ENCODE assay signal across 16 mouse cellular contexts in the genomic region with DNA sequence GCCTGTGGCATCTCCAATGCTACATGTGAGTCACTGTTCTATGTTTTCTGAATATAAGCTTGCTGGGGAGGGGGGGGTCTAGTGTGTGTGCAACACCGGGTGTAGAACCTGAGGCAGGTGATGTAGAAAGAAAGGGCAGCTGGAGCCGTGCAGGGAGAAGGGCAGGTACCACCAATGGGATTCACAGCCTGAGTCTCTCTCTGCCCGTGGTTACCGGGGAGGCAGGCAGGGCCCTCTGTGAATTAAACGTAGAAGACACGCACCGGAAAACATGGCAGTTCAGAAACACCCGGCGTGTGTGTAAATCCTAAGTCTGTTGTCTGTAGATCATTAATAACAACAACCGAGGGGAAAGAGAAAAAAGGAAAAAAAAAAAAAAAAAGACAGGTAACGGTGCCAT. TPM values are rescaled to one million over a fixed set of nuclear protein-coding genes. Genes with fewer than 3 reads are reported as not detected.
DNase-seq lines count a peak whose midpoint lies in the region; ATAC-seq and TF ChIP-seq lines count a peak whose summit lies in the region.
"Had no signal": no experiment of that assay in that cellular context is flagged by ENCODE, and none has a peak within 500 bp of the region (broad histone marks: within the 10 kb centered on the region; RNA-seq: fewer than 3 reads in every experiment).

No protein-coding gene starts in this region.

- H3K9me3 ChIP-seq in forebrain, embryonic 14.5 days (replicated peaks; ENCODE audit: control insufficient read depth, low read length): no peaks in the 10 kb centered on the region
- no peaks in the 10 kb centered on the region for H3K9me3 ChIP-seq in midbrain, embryonic 16.5 days (replicated peaks; ENCODE audit: control insufficient read depth, low read length, poor library complexity, severe bottlenecking)
- H3K9me3 ChIP-seq in heart, embryonic 11.5 days (replicated peaks; ENCODE audit: control insufficient read depth, low read length): no peaks in the 10 kb centered on the region
- H3K9me3 ChIP-seq: heart, embryonic 13.5 days had no signal

- WGBS in forebrain, embryonic 14.5 days: 42% methylated on average over 11 of the region's 11 CpGs
- WGBS in midbrain, embryonic 16.5 days: 46% methylated on average over 11 of the region's 11 CpGs
- 86% methylated on average over 11 of the region's 11 CpGs for WGBS in heart, embryonic 11.5 days (ENCODE audit: insufficient replicate concordance)

- H3K36me3 ChIP-seq in forebrain, embryonic 14.5 days (ENCODE audit: control insufficient read depth, insufficient read depth, low read length): peaks cover 22% of the 10 kb centered on the region
- H3K36me3 ChIP-seq in midbrain, embryonic 16.5 days (ENCODE audit: control insufficient read depth, insufficient read depth, low read length): no peaks in the 10 kb centered on the region
- H3K36me3 ChIP-seq in heart, embryonic 11.5 days (ENCODE audit: control insufficient read depth, insufficient read depth, low read length): no peaks in the 10 kb centered on the region
- H3K36me3 ChIP-seq: heart, embryonic 13.5 days had no signal

- peak overlapping the region; percentile 57 for H3K9ac ChIP-seq in forebrain, embryonic 14.5 days (ENCODE audit: low read length)
- no peak overlapping the region for H3K9ac ChIP-seq in midbrain, embryonic 16.5 days (ENCODE audit: low read depth, low read length)
- H3K9ac ChIP-seq in heart, embryonic 11.5 days (ENCODE audit: low read depth, low read length): no peak overlapping the region
- H3K9ac ChIP-seq: heart, embryonic 13.5 days; liver, embryonic 14.5 days had no signal

- H3K4me1 ChIP-seq in forebrain, embryonic 14.5 days (ENCODE audit: control insufficient read depth, insufficient read depth, low read length): peaks cover 58% of the 10 kb centered on the region
- H3K4me1 ChIP-seq in midbrain, embryonic 16.5 days (ENCODE audit: control insufficient read depth, insufficient read depth, low read length): peaks cover 50% of the 10 kb centered on the region
- H3K4me1 ChIP-seq in heart, embryonic 11.5 days (ENCODE audit: control insufficient read depth, insufficient read depth, low read length): no peaks in the 10 kb centered on the region
- H3K4me1 ChIP-seq: heart, embryonic 13.5 days had no signal

- no peak overlapping the region for H3K4me3 ChIP-seq in left cerebral cortex, adult 2 months
- H3K4me3 ChIP-seq in forebrain, embryonic 14.5 days (ENCODE audit: low read depth, low read length): peak overlapping the region; percentile 12
- no peak overlapping the region for H3K4me3 ChIP-seq in midbrain, embryonic 16.5 days (ENCODE audit: low read depth, low read length)
- no peak overlapping the region for H3K4me3 ChIP-seq in heart, embryonic 11.5 days (ENCODE audit: low read depth, low read length)
- H3K4me3 ChIP-seq: gastrocnemius, adult 2 months; heart, embryonic 13.5 days had no signal

- no peak for TF ChIP-seq CTCF in left cerebral cortex, adult 2 months (IDR thresholded peaks at IDR 0.05)

- no peaks in the 10 kb centered on the region for H3K27me3 ChIP-seq in forebrain, embryonic 14.5 days (replicated peaks; ENCODE audit: control insufficient read depth, insufficient read depth, low read length)
- H3K27me3 ChIP-seq in midbrain, embryonic 16.5 days (ENCODE audit: control insufficient read depth, insufficient read depth, low read depth, low read length): no peaks in the 10 kb centered on the region
- H3K27me3 ChIP-seq in heart, embryonic 11.5 days (ENCODE audit: control insufficient read depth, insufficient read depth, low read length): peaks cover 13% of the 10 kb centered on the region

- DNase-seq in left cerebral cortex, adult 2 months (ENCODE audit: extremely low spot score in 1 of 2, low spot score in 2 of 2): no peak
- DNase-seq in left cerebral cortex, postnatal 25 days (ENCODE audit: low spot score in 2 of 2): no peak
- peak; percentile 54 for DNase-seq in T-cell, adult 2 months (ENCODE audit: low spot score)
- no peak for DNase-seq in forebrain, embryonic 14.5 days (ENCODE audit: low spot score)
- DNase-seq in lung, adult 18-20 months: no peak
- DNase-seq: cerebellum, adult 8-10 months; gastrocnemius, adult 2 months; kidney, adult 9 months; layer of hippocampus, adult 9-11 months; lung, postnatal 14 days; right cerebral cortex, postnatal 14 days; thymus, adult 2 months had no signal

- no peak for ATAC-seq in forebrain, embryonic 14.5 days
- ATAC-seq in midbrain, embryonic 16.5 days: no peak
- no peak for ATAC-seq in heart, embryonic 11.5 days (replicated peaks; ENCODE audit: insufficient number of reproducible peaks, low FRiP score, low TSS enrichment)

- peak overlapping the region; percentile 65 for H3K4me2 ChIP-seq in forebrain, embryonic 14.5 days (ENCODE audit: low read length)
- H3K4me2 ChIP-seq in midbrain, embryonic 16.5 days (ENCODE audit: low read length): peak overlapping the region; percentile 36
- no peak overlapping the region for H3K4me2 ChIP-seq in heart, embryonic 11.5 days
- H3K4me2 ChIP-seq: heart, embryonic 13.5 days had no signal

- H3K27ac ChIP-seq in left cerebral cortex, adult 2 months: peak overlapping the region; percentile 25; the same call in 1 of the 2 replicates
- H3K27ac ChIP-seq in forebrain, embryonic 14.5 days (ENCODE audit: low read depth, low read length): peak overlapping the region; percentile 68
- peak overlapping the region; percentile 14; the same call in 1 of the 2 replicates for H3K27ac ChIP-seq in midbrain, embryonic 16.5 days (ENCODE audit: low read length)
- H3K27ac ChIP-seq in heart, embryonic 11.5 days (ENCODE audit: low read depth, low read length): no peak overlapping the region
- H3K27ac ChIP-seq: gastrocnemius, adult 2 months; heart, embryonic 13.5 days; liver, embryonic 14.5 days had no signal

- intact Hi-C loops in left cerebral cortex, adult 2 months (cut with DNase I): no loop called here
- intact Hi-C loops in left cerebral cortex, postnatal 25 days (cut with DNase I): loop anchor here (10.0 kb wide), 3 partner anchors 896 to 1716 kb away; no protein-coding TSS in a partner anchor

RNA-seq across cellular contexts. Expression of a gene that starts 12.2 kb away (rescaled TPM):
- 10 to 100 TPM; 57.8 to 69.0 TPM for total RNA-seq in left cerebral cortex, adult 2 months (2021)
- 10 to 100 TPM; 54.4 to 71.5 TPM for total RNA-seq in left cerebral cortex, postnatal 25 days (2021)
- polyA plus RNA-seq in forebrain, embryonic 14.5 days (2014; fragmentation: Nextera tagmentation; extraction: Ambion mirVana): 76.7 and 86.5 TPM in 2 replicates
- polyA plus RNA-seq in midbrain, embryonic 16.5 days (2015; fragmentation: Nextera tagmentation; extraction: Ambion mirVana): 22.6 and 23.9 TPM in 2 replicates
- polyA plus RNA-seq in heart, embryonic 11.5 days (2014; fragmentation: Nextera tagmentation; extraction: Ambion mirVana): 1.7 and 3.5 TPM in 2 replicates
